Mouse (Mus musculus) midbrain, embryonic 16.5 days (tissue): ENCODE data around the gene Gfy. TPM values are rescaled to one million over a fixed set of nuclear protein-coding genes. Genes with fewer than 3 reads are reported as not detected.

Source experiments
- ATAC-seq: fragments of 200-750 bp; cut with Nextera tagmentation; 2 replicates; pipeline ENCODE4 v1.8.0; 2017; ENCODE audit warnings: moderate TSS enrichment
- H3K27ac ChIP-seq: fragments of 300-500 bp; sonication (generic); 2 replicates; pipeline ENCODE4 v1.5.1; 2014; ENCODE audit warnings: mild to moderate bottlenecking, low read length, mixed read lengths
- H3K27me3 ChIP-seq: fragments of 300-500 bp; sonication (generic); 2 replicates; pipeline ENCODE4 v1.6.1; 2014; ENCODE audit warnings: low read depth, low read length, mixed read lengths; ENCODE audit not compliant: control insufficient read depth, insufficient read depth
- H3K36me3 ChIP-seq: fragments of 300-500 bp; sonication (generic); 2 replicates; pipeline ENCODE4 v1.6.1; 2014; ENCODE audit warnings: mild to moderate bottlenecking, low read length, moderate library complexity, mixed read lengths; ENCODE audit not compliant: control insufficient read depth, insufficient read depth
- H3K4me1 ChIP-seq: fragments of 300-500 bp; sonication (generic); 2 replicates; pipeline ENCODE4 v1.6.1; 2014; ENCODE audit warnings: mild to moderate bottlenecking, low read length, mixed read lengths; ENCODE audit not compliant: control insufficient read depth, insufficient read depth
- H3K4me2 ChIP-seq: fragments of 300-500 bp; sonication (generic); 2 replicates; pipeline ENCODE4 v1.6.1; 2014; ENCODE audit warnings: mild to moderate bottlenecking, low read length, mixed read lengths
- H3K4me3 ChIP-seq: fragments of 300-500 bp; sonication (generic); 2 replicates; pipeline ENCODE4 v1.5.1; 2014; ENCODE audit warnings: low read depth, mild to moderate bottlenecking, low read length, moderate library complexity, mixed read lengths
- H3K9ac ChIP-seq: fragments of 300-500 bp; sonication (generic); 2 replicates; pipeline ENCODE4 v1.6.1; 2014; ENCODE audit warnings: low read depth, low read length, mixed read lengths
- H3K9me3 ChIP-seq: fragments of 300-500 bp; sonication (generic); replicated peaks from 2 replicates; pipeline ENCODE4 v1.6.1; 2014; ENCODE audit warnings: mild to moderate bottlenecking, low read length, mixed read lengths; ENCODE audit not compliant: control insufficient read depth, poor library complexity, severe bottlenecking
- WGBS: fragments of 180-500 bp; shearing (Covaris S2); extraction: QIAGEN DNeasy Blood & Tissue Kit; methylation state at CpG from one replicate; pipeline ENCODE4 v1.1.7; 2014; 5-methylcytosine and 5-hydroxymethylcytosine counted together
- polyA plus RNA-seq: library from polyadenylated mRNA; unstranded; fragments of >200 nt; fragmentation: Nextera tagmentation; extraction: Ambion mirVana; gene quantifications from 2 replicates; pipeline ENCODE4 v1.2.1, GENCODE M21; 2015

The Gfy gene
- polyA plus RNA-seq: not detected in 2 replicates

GRCm38 (mm10) chr7:45179469-45179868 is at the start of gene Gfy:
Gfy (minus strand) TSS chr7:45179569.
- H3K27me3 ChIP-seq: peaks cover 95% of the 10 kb centered on the region

DNA sequence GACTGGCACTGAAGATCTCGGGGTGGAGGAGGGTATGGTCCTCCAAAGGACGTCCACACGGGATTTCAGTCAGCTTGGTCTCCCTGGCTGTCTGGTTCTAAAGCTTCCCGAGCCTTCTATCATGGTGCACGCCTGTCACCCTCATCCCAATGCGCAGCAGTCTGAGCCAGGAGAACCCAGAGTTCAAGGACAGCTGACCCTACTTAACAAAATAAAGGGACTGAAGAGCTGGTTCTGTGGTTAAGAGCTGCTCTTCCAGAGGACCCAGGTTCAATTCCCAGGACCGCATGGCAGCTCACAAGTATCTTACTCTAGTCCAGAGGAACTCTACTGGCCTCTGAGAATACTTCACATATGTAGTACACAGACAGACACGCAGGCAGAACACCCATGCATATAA is 49.7 kb upstream of the Gfy start:
- no peaks in the 10 kb centered on the region for H3K36me3 ChIP-seq
- ATAC-seq: no peak
- 92% methylated on average over 8 of the region's 8 CpGs for WGBS

More at GRCm38 (mm10) chr7:45179469-45179868, at the start of gene Gfy:
- H3K27ac ChIP-seq: no peak within 1 kb of the TSS
- H3K36me3 ChIP-seq: no peaks in the 10 kb centered on the region
- peaks cover 19% of the 10 kb centered on the region for H3K4me1 ChIP-seq
- H3K9ac ChIP-seq: no peak within 1 kb of the TSS
- H3K9me3 ChIP-seq: no peaks in the 10 kb centered on the region
- H3K4me2 ChIP-seq: no peak within 1 kb of the TSS
- WGBS: 26% methylated on average over 7 of the region's 7 CpGs
- ATAC-seq: no peak
- H3K4me3 ChIP-seq: no peak within 1 kb of the TSS

DNA sequence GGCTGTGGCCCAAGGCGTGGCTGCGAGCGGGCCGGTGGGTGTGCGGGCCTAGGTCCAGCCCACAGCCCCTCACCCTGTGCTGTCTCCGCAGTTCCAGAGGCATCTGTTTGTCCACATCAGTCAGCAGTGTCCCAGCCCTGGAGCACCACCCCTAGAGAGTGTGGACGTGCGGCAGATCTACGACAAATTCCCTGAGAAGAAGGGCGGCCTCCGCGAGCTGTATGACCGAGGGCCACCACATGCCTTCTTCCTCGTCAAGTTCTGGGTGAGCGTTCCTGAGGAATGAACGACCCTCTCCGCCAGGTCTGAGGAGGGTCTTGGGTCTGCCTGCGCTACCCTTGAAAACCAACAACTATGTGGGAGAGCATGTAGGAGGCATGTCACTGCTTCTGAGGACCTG is 49.2 kb upstream of the Gfy start:
- Histone ChIP-seq H3K9ac (no peak overlapping the region), H3K27me3 (no peaks in the 10 kb centered on the region), H3K4me1 (no peaks in the 10 kb centered on the region), H3K27ac (no peak overlapping the region), H3K4me2 (no peak overlapping the region), H3K9me3 (no peaks in the 10 kb centered on the region), H3K4me3 (no peak overlapping the region), H3K36me3 (no peaks in the 10 kb centered on the region)
- ATAC-seq: no peak
- WGBS: 96% methylated on average over 18 of the region's 18 CpGs

More for the DNA sequence above, 49.7 kb upstream of the Gfy start:
- H3K4me1 ChIP-seq: 0 out of 2 replicates have a peak, but pooled peaks cover under 1% of the 10 kb centered on the region
- no peaks in the 10 kb centered on the region for H3K27me3 ChIP-seq
- H3K9ac ChIP-seq: no peak overlapping the region
- H3K4me2 ChIP-seq: no peak overlapping the region
- no peaks in the 10 kb centered on the region for H3K9me3 ChIP-seq
- H3K4me3 ChIP-seq: no peak overlapping the region
- H3K27ac ChIP-seq: no peak overlapping the region

- Histone ChIP-seq H3K9ac (no peak overlapping the region), H3K36me3 (no peaks in the 10 kb centered on the region), H3K4me3 (no peak overlapping the region), H3K27ac (no peak overlapping the region), H3K4me2 (no peak overlapping the region), H3K9me3 (no peaks in the 10 kb centered on the region), H3K27me3 (no peaks in the 10 kb centered on the region), H3K4me1 (no peaks in the 10 kb centered on the region)
- ATAC-seq: no peak
- 98% methylated on average over 5 of the region's 5 CpGs for WGBS
Measured at GRCm38 (mm10) chr7:45226421-45226820, 47.1 kb upstream of the Gfy start.

GRCm38 (mm10) chr7:45224826-45225225 is 45.5 kb upstream of the Gfy start:
- Histone ChIP-seq H3K9ac (no peak overlapping the region), H3K36me3 (no peaks in the 10 kb centered on the region), H3K4me3 (no peak overlapping the region), H3K27ac (no peak overlapping the region), H3K9me3 (no peaks in the 10 kb centered on the region), H3K4me2 (no peak overlapping the region), H3K4me1 (no peaks in the 10 kb centered on the region), H3K27me3 (no peaks in the 10 kb centered on the region)
- 92% methylated on average over 7 of the region's 7 CpGs for whole genome bisulfite sequencing
- no peak for ATAC-seq

DNA sequence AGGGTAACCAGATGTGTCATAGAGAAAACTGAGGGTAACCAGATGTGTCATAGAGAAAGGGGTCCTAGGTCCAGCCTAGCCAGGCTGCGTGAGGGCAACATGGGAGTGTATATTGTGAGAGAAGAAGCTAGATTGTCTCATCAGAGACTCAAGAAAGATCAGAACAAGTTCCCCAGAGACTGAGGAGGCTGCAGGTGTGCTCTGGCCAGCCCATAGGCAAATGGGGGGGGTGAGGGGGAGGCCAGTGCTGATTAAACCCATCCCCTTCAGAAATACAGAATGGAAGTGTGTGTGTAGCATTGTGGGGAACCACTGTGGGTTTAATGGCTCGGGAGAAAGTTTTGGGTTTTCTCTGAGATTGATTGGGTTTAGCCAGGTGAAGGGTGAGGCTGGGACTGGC is 42.3 kb upstream of the Gfy start:
- no peak overlapping the region for H3K27ac ChIP-seq
- 94% methylated on average over 2 of the region's 2 CpGs for WGBS
- no peak for ATAC-seq
- no peak overlapping the region for H3K4me2 ChIP-seq
- H3K9me3 ChIP-seq: no peaks in the 10 kb centered on the region
- no peaks in the 10 kb centered on the region for H3K36me3 ChIP-seq
- no peak overlapping the region for H3K9ac ChIP-seq
- peaks cover 2% of the 10 kb centered on the region; the same call in 1 of the 2 replicates for H3K4me1 ChIP-seq
- no peaks in the 10 kb centered on the region for H3K27me3 ChIP-seq
- no peak overlapping the region for H3K4me3 ChIP-seq

DNA sequence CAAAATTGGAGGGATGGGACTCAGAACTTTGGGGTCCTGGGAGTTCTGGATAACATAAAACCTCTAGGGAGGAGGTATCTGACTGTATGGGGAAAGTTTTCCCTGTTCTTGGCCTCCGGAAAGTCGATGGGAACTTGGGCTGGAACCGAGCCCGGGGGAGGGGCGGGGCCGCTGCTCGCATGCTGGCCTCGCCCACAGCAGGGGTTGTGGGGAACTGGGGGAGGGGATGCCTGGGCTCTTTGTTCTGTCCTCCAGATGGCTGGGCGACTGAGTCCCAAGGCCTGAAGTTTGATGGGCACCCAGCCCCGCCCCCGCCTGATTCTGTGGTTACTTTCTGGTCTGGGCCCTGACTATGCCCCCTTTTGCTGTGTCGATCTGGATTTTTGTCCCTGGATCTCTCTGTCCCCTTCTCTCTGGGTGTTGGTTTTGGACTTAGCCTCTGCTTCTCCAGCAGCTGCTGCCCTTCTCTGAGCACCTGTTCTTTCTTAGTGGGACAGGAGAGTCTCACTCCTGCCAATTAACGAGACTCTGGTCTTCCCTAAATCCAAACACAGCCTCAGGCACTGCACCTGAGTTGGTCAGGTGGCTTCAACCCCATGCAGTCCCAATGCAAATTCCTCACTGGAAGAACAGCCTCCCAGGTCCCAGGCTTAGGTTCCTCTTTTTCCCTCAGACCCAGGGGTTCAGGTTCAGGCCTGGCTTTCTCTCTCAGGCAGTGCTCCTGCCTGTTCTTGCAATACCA is 37.2 kb upstream of the Gfy start:
- ATAC-seq: peak; percentile 77
- H3K4me2 ChIP-seq: peak overlapping the region; percentile 71
- H3K9ac ChIP-seq: peak overlapping the region; percentile 70
- WGBS: under 1% methylated on average over 13 of the region's 13 CpGs
- peak overlapping the region; percentile 75 for H3K27ac ChIP-seq
- no peaks in the 10 kb centered on the region for H3K9me3 ChIP-seq
- no peaks in the 10 kb centered on the region for H3K36me3 ChIP-seq
- peaks cover 8% of the 10 kb centered on the region for H3K27me3 ChIP-seq
- H3K4me3 ChIP-seq: peak overlapping the region; percentile 46
- peaks cover 14% of the 10 kb centered on the region for H3K4me1 ChIP-seq

GRCm38 (mm10) chr7:45215673-45216441 is 36.5 kb upstream of the Gfy start, which contains the start of gene Tead2:
Tead2 (plus strand) TSS chr7:45215753.
- Histone ChIP-seq H3K36me3 (no peaks in the 10 kb centered on the region), H3K4me2 (peak within 1 kb of the TSS; percentile 71), H3K4me1 (peaks cover 14% of the 10 kb centered on the region), H3K27me3 (peaks cover 14% of the 10 kb centered on the region), H3K4me3 (peak within 1 kb of the TSS; percentile 46), H3K27ac (peak within 1 kb of the TSS; percentile 75), H3K9me3 (no peaks in the 10 kb centered on the region), H3K9ac (peak within 1 kb of the TSS; percentile 70)
- under 1% methylated on average over 54 of the region's 55 CpGs for WGBS
- ATAC-seq: peak; percentile 59; the same call in 1 of the 2 replicates

DNA sequence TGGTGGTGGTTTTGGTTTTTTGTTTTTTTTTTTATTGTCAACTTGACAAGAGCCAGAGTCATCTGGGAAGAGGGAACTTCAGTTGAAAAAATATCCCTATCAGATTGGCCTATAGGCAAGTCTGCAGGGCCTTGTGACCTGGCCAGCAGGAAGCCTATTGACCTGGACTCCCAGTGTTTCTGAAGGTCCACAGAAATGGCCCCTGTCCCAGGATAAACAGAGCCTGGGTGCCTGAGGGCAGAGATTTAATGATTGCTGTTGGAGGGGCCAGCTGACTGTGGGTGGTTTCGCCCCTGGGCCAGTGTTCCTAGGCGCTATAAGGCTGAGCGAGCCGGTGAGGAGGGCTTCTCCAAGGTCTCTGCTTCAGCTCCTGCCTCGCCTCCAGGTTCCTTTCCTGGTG is 34.3 kb upstream of the Gfy start:
- 66% methylated on average over 5 of the region's 5 CpGs for WGBS
- peaks cover 21% of the 10 kb centered on the region for H3K27me3 ChIP-seq
- no peaks in the 10 kb centered on the region for H3K9me3 ChIP-seq
- no peak overlapping the region for H3K9ac ChIP-seq
- no peak overlapping the region for H3K4me2 ChIP-seq
- no peaks in the 10 kb centered on the region for H3K36me3 ChIP-seq
- peaks cover 14% of the 10 kb centered on the region for H3K4me1 ChIP-seq
- no peak overlapping the region for H3K4me3 ChIP-seq
- H3K27ac ChIP-seq: no peak overlapping the region
- no peak for ATAC-seq
